Mouse (Mus musculus) cerebellum, postnatal 14 days (tissue): ENCODE measurements around the gene Rxfp4.
"Not testable (repeated sequence)": the region's sequence is repeated elsewhere in the genome, so short reads cannot be mapped to it uniquely, and the experiment has no call there.

ENCODE experiments used
- DNase-seq, 2 experiments: peaks; one replicate each; pipeline ENCODE4 v3.0.0; 2021; ENCODE audit warnings: mixed read lengths in 2 of 2

Gene Rxfp4

GRCm38 (mm10) chr3:88607065-88607757 lies 45.7 kb downstream of the Rxfp4 start:
- DNase-seq: peak; percentile 95

DNA sequence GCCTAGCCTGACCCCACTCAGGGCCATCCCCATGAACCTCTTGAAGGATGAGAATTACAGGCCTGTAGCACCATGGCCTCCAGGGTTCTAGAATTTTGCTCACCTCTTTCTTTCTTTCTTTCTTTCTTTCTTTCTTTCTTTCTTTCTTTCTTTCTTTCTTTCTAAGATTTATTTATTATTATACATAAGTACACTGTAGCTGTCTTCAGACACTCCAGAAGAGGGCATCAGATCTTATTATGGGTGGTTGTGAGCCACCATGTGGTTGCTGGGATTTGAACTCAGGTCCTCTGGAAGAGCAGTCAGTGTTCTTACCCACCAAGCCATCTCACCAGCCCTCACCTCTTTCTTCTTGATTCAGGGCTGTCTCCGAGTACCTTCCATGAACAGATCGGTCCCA lies 47.3 kb downstream of the Rxfp4 start, which contains the start of gene Arhgef2:
Gene Arhgef2, plus strand, starts transcription at position 301 of the 400 bp plus-strand sequence.
- DNase-seq: not testable (repeated sequence)

DNA sequence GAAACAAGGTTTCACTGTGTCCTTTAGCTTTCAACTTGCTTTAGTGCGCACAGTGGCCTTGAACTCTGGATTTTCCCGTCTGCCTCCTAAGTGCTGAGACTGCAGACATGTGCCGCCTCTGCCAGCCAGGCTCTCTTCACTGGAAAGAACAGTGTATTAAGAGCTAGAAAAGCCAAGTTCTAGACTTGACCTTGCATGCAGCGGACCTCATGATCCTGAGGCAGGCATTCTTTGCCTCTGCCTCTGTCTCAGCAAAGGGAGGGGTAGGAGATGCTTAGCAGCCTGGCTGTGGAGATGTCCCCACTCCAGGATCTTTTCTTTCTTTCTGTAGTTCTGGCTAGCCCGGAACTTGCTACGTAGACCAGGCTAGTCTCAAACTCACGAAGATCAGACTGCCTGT lies 48.1 kb downstream of the Rxfp4 start:
- no peak for DNase-seq

DNA sequence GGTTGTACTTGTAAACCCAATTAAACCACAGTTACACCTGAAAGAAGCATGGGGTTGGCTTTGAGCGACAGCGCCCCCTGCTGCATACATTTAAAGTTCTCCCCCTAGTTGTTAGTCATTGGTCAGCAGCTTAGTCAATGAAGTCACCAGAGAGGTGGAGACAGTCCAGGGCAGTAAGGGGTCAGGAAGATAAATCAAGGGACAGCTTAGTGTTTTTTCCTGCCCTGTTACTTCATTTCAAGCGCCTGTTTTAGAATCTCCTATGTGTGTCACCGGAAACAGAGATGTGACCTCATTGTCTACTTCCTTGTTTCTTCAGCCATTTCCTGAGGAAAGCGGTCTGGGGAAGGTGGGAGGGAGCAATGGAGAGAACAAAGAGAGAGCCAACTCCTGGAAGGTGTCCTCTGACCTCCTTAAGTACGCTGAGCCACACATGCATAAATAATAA lies 49.2 kb downstream of the Rxfp4 start:
- peak; percentile 78 to 86 for DNase-seq

DNA sequence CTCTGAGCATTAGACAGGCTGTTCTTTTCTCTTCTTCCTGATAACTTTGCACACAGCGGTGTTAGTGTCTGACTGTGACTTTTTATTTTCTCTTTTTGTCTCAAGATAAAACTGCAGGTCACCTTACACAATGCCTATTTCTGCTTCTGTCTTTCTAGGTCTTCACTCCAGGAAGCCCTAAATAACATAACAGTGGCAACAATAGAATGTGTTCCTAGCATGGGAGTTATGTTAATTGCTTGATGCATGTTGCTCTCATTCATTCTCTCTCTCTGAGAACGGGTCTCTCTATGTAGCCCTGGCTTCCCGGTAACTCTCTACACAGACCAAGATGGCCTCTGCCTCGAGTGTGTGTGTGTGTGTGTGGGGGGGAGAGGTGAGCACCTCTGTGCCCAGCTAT lies 50.5 kb downstream of the Rxfp4 start:
- DNase-seq: no peak
